Mouse (Mus musculus): Measurements from ENCODE around the gene Galk2.

GRCm38 (mm10) chr2:126002291-126002690, 143.4 kb downstream of the Galk2 start:
- TF ChIP-seq GATA1 (IDR thresholded peaks at IDR 0.05; ENCODE audit: borderline replicate concordance, low read length): no peak
- TF ChIP-seq FLI1 (IDR thresholded peaks at IDR 0.05; ENCODE audit: low read length): no peak
